Mouse (Mus musculus): ENCODE data around the gene Cln6. TPM values are rescaled to one million over a fixed set of nuclear protein-coding genes. Genes with fewer than 3 reads are reported as not detected.
A peak's percentile ranks its signal among the peaks of the same experiment; 100 is the strongest.

The Cln6 gene
- polyA plus RNA-seq, 1 experiment = 22.2 TPM

DNA sequence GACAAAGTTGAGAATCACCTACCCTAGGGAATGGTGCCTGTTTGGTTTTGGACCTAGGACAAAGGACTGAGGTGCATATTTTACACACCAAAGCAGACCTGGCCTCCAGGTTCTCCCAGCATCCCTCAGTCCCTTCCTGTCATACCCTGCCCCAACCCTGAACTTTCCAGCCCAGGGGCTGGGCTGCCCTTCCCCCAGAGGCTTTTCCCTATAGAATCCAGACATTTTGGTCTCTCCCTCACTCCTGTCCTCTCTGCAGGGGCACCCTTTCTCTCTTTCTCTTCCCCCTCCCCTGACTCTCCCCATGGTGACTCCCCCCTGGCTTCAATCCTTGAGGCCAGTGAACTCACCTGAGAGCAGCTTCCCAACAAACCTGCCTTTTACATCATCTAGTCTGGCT, 32.1 kb downstream of the Cln6 start:
- Histone ChIP-seq H3K27me3 (replicated peaks) (peaks cover 2% of the 10 kb centered on the region), H3K4me1 (peaks cover 44% of the 10 kb centered on the region), H3K36me3 (replicated peaks; ENCODE audit: low read length) (peaks cover 12% of the 10 kb centered on the region), H3K9me3 (no peaks in the 10 kb centered on the region), H3K4me3 (replicated peaks) (no peak overlapping the region)
- TF ChIP-seq GATA1 (IDR thresholded peaks at IDR 0.05; ENCODE audit: borderline replicate concordance, low read length) (no peak), FLI1 (IDR thresholded peaks at IDR 0.05; ENCODE audit: low read length) (no peak)

DNA sequence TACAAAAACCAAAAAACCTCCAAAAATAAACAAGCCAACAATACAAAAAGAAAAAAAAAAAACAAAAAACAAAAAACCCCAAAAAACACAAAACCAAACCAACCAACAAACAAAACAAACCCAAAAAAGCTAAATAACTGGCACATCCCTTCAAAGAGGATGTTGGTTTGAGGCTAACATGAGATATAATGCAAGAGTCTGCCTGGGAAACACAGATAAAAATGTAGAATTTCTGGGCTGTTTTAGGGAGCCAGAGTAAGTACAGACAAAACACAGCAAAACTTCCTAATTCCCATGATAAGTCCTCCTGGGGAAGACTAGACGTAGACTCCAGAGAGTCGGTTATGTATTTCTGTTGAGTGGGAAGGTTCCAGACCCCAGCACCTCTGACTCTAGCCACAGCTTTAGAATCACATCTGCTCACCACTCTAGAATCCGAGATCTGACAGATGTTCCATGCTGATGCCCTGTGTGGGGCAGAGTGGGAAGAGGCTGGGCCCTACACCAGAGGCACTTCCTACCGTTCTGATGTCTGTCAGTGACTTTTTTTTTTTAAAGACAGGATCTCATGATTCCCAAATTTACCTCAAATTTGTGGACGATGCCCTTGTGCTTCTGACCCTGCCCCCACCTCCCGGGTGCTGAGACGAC, 38.5 kb downstream of the Cln6 start:
- TF ChIP-seq GATA1 (IDR thresholded peaks at IDR 0.05; ENCODE audit: borderline replicate concordance, low read length) (no peak), FLI1 (IDR thresholded peaks at IDR 0.05; ENCODE audit: low read length) (no peak)
- Histone ChIP-seq H3K4me3 (replicated peaks) (no peak overlapping the region), H3K27me3 (replicated peaks) (no peaks in the 10 kb centered on the region), H3K36me3 (replicated peaks; ENCODE audit: low read length) (peaks cover 47% of the 10 kb centered on the region), H3K9me3 (no peaks in the 10 kb centered on the region), H3K4me1 (peaks cover 57% of the 10 kb centered on the region)

DNA sequence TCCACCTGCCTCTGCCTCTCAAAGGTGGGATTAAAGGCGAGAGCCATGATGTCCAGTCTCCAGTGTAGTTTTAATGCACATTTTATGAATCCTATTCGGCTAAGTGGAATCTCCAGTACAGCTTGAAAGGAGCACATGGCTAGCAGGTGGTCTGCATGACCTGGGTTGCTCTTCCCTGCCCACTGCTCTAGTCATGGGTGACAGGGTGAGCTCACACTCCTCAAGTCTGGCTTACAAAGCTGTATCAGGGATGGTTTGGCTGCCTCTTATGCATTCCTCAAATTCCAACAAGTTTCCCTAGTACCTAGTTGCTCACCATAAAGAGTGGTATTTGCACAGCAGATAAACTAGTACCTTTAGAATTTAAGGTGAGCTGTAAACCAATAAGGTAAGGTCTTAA, 39.2 kb downstream of the Cln6 start:
- TF ChIP-seq FLI1 (IDR thresholded peaks at IDR 0.05; ENCODE audit: low read length) = no peak
- TF ChIP-seq GATA1 (IDR thresholded peaks at IDR 0.05; ENCODE audit: borderline replicate concordance, low read length) = no peak
- H3K4me1 ChIP-seq = peaks cover 58% of the 10 kb centered on the region
- peak overlapping the region; percentile 74 for H3K4me3 ChIP-seq (replicated peaks)
- no peaks in the 10 kb centered on the region for H3K27me3 ChIP-seq (replicated peaks)
- peaks cover 50% of the 10 kb centered on the region for H3K36me3 ChIP-seq (replicated peaks; ENCODE audit: low read length)
- no peaks in the 10 kb centered on the region for H3K9me3 ChIP-seq

DNA sequence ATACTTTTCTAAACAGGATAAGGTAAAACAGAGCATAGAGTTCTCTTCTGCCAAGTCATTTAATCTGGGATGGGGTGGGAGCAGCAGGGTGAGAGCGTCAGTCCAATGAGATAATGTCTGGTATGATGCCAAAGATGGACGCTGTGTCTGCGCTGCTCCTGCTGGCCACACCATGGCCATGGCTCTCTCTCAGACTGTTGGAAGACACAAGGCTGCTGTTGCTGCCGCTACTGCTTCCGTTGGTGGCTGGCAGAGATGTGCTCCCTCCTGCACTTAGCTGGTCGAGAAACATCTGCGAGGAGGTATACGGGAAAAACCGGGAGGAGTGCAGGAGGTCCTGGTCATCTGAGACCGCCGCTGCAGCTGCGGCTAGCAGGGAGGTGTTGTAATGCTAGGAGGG, 43.3 kb downstream of the Cln6 start:
- Histone ChIP-seq H3K9me3 (no peaks in the 10 kb centered on the region), H3K4me3 (replicated peaks) (no peak overlapping the region), H3K4me1 (peaks cover 31% of the 10 kb centered on the region), H3K36me3 (replicated peaks; ENCODE audit: low read length) (peaks cover 75% of the 10 kb centered on the region), H3K27me3 (replicated peaks) (no peaks in the 10 kb centered on the region)
- TF ChIP-seq GATA1 (IDR thresholded peaks at IDR 0.05; ENCODE audit: borderline replicate concordance, low read length) (no peak), FLI1 (IDR thresholded peaks at IDR 0.05; ENCODE audit: low read length) (no peak)

DNA sequence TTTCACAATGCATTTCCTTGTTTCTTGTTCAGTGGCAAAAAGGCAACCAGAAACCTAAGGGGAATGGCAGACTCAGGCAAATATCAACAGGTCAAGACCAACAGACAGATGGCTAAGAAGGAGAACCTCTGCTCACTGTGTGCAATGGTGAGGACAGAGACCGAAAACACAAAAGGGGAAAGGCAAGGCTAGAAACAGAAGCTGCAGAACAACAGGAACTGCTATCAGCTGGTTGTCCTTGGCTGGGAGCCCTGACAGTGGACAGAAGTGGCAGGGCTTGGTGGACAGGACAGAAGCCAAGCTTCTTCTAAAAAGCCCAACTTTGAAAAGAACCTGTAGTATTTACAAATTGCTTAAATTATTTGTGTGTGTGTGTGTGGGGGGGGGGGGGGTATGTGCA, 55.9 kb downstream of the Cln6 start:
- Histone ChIP-seq H3K36me3 (replicated peaks; ENCODE audit: low read length) (peaks cover 85% of the 10 kb centered on the region), H3K27me3 (replicated peaks) (no peaks in the 10 kb centered on the region), H3K4me3 (replicated peaks) (peak overlapping the region; percentile 38), H3K4me1 (peaks cover 30% of the 10 kb centered on the region), H3K9me3 (0 out of 2 replicates have a peak, but pooled peaks cover 4% of the 10 kb centered on the region)
- TF ChIP-seq GATA1 (IDR thresholded peaks at IDR 0.05; ENCODE audit: borderline replicate concordance, low read length) = no peak
- TF ChIP-seq FLI1 (IDR thresholded peaks at IDR 0.05; ENCODE audit: low read length) = no peak

Other genes with a start within 250 kb of the Cln6 start
- gene Itga11, start 161.0 kb upstream of the Cln6 start, polyA plus RNA-seq (2012; ENCODE audit: insufficient read depth, low replicate concordance) = 0.65 and 2.7 TPM in 2 replicates
- gene Fem1b, start 26.9 kb upstream of the Cln6 start, polyA plus RNA-seq (2012; ENCODE audit: insufficient read depth, low replicate concordance) = 2.2 and 4.0 TPM in 2 replicates
- 2.3 TPM in 1 of 2 replicates, not detected in the other for gene Calml4, start 19.3 kb downstream of the Cln6 start, polyA plus RNA-seq (2012; ENCODE audit: insufficient read depth, low replicate concordance)
- gene Pias1, start 149.1 kb downstream of the Cln6 start, polyA plus RNA-seq (2012; ENCODE audit: insufficient read depth, low replicate concordance) = 0.74 and 1.3 TPM in 2 replicates

Measured in megakaryocyte, embryonic 14.5 days (primary cell).